Mouse (Mus musculus): ENCODE measurements around the gene Klf2. TPM values are rescaled to one million over a fixed set of nuclear protein-coding genes. Genes with fewer than 3 reads are reported as not detected.

Gene Klf2
- total RNA-seq, 2 experiments from 2014 or later = 20.1 to 22.2 TPM

GRCm38 (mm10) chr8:72305210-72305905, 13.5 kb upstream of the Klf2 start, which contains the start of gene Gm10282:
Gene Gm10282 (minus strand): TSS chr8:72305260.
- DNase-seq (ENCODE audit: low spot score in 2 of 2) = no peak

DNA sequence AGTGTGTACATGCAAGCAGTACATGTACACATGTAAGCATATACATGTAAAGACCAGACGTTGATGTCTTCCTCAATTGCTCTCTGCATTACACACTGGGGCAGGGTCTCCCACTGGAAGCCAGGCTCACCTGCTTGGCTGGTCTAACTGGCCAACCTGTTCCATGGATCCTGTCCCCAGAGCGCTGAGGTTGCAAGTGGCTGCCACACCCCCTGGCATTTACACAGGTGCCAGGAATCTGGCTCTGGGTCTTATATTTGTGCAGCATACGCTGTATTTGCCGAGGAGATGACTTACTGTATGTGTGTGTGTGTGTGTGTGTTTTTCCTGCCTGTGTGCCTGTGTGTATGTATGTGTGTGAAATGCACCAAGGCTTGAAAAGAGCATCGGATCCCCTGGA, 11.9 kb upstream of the Klf2 start:
- no peak for DNase-seq (ENCODE audit: low spot score in 2 of 2)

DNA sequence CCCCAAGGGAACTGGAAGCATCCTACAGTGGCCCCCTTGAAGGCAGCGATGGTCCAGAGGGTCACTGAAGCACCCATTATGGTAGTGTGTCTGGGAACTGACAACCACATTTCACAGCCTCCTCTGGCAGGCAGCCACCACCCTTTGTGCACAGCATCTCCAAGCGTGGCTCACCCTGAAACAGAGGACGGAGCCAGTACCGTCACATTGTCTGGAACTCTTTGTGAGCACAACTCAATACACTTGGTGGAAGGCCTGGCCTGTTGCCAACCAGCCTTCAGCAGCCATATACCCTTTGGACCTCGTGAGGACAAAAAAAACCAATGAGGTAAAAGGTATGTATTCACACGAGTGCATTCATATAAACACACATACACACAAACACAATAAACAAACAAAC, 10.6 kb upstream of the Klf2 start:
- no peak for DNase-seq (ENCODE audit: low spot score in 2 of 2)

GRCm38 (mm10) chr8:72310849-72311506, 7.9 kb upstream of the Klf2 start:
- peak; percentile 61 to 85 for DNase-seq (ENCODE audit: low spot score in 2 of 2)

DNA sequence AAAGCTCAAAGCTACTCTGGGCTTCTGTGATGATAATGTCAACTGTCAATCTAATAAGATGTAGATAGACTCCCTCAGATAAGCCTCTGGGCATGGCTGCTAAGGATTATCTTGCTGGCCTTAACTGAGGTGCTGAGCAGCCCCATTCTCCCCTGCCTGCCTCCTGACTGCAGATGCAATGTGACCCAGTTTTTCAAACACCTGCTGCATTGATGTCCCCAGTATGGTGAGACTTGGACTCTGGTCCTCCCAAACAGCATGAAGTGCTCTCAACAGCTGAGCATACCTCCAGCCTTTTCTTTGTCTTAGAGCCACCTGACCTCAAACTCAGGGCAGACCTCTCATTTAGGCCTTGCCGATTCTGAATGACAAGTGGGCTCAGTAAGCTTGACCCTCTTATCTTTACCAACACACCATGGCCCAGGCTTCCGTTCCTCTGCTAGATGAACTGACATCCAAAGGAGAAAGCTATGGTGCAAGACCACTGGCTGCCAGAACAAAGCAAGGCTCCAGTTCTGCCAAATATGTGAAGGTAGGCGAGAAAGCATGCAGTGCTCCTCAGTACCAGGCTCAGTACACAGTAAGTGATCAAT, 5.8 kb upstream of the Klf2 start:
- no peak for DNase-seq (ENCODE audit: low spot score in 2 of 2)

DNA sequence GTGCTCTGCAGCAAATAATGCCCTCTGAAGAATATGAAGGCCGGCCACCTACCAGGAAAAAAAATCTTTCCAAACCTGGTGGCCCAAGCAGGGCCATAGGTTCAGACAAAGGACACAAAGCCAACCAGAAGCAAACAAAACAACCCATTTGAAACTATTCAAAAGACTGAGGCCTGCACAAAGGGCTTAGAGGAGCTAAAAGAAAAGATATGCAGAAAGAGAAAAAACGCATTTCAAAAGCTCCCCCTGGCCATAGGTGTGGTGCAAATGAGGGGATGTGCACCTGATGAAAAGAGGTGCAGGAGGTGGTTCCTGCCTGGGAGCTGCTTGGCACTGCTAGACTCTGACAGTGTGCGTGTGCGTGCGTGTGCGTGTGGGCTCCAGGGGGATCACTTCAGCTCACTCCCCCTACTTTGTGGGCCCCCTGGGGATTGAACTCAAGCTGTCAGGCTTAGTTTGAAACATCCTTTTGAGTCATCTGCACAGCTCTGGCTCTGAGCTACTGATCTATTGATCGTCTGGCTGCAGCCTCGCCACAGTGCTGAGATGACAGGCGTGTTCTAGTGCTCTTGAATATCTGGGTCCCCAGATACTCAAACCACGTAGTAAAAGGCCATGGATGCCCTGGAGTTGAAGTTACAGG, 2.7 kb upstream of the Klf2 start:
- no peak for DNase-seq (ENCODE audit: low spot score in 2 of 2)

DNA sequence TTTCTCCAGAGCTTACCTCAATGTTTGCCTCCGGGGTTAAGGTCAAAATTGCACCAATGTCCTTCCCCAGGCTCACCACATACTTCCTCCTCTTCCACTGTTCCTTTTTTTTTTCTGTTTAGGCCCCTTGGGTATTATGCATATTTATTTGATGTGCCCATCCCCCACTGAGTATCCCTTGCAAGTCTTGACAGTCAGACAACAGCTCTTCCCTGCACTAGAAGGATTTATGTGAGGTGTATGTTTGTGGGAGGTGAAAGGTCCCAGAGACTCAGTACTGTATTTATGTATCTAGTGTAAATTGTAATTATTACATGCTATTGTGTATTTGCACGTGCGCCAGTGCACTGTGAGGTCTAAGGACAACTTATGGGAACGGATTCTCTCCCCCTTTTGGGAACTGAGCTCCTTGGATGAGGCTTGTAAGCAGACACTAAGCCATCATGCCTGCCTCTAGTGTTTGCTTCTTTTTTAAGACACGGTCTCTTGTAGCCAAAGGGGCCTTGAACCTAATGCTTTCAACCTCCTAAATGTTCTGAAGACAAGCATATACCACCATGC, 1.0 kb upstream of the Klf2 start:
- DNase-seq (ENCODE audit: low spot score in 2 of 2) = no peak

DNA sequence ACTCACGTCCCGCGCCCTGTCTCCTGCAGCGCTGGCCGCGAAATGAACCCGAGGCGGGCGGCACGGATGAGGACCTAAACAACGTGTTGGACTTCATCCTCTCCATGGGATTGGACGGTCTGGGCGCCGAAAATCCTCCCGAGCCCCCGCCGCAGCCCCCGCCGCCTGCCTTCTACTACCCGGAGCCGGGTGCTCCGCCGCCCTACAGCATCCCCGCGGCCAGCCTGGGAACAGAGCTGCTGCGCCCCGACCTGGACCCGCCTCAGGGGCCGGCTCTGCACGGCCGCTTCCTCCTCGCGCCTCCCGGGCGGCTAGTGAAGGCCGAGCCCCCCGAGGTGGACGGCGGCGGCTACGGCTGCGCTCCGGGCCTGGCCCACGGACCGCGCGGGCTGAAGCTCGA, 564 bp downstream of the Klf2 start:
- no peak for DNase-seq (ENCODE audit: low spot score in 2 of 2)

DNA sequence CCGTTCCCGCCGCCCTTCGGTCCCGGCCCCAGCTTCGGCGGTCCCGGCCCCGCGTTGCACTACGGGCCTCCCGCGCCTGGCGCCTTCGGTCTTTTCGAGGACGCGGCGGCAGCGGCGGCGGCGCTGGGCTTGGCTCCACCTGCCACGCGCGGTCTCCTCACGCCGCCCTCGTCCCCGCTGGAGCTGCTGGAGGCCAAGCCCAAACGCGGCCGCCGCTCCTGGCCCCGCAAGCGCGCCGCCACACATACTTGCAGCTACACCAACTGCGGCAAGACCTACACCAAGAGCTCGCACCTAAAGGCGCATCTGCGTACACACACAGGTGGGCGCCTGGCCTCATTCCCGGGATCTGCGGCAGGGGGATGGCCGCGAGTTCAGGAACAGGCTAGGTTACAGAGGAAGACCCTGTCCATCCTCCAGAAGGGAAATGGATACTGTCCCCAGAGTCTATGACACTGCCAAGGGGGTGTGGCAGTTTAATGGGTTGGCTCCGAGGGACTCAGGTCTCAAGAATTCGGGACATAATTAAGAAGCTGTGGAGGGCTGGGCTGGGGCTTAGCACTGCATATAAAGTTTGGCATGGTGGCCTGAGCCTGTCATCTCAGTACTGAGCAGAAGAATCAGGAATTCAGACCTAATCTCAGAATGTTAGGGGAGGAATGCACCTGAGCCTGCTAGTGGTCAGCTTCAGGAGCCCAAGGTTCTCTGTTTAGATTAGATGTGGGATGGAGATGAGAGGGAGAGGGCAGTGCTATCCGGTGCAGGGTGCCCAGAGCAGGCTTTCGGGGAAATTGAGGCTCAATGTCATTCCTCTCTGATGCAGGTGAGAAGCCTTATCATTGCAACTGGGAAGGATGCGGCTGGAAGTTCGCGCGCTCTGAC, 1.3 kb downstream of the Klf2 start:
- DNase-seq (ENCODE audit: low spot score in 2 of 2) = no peak

DNA sequence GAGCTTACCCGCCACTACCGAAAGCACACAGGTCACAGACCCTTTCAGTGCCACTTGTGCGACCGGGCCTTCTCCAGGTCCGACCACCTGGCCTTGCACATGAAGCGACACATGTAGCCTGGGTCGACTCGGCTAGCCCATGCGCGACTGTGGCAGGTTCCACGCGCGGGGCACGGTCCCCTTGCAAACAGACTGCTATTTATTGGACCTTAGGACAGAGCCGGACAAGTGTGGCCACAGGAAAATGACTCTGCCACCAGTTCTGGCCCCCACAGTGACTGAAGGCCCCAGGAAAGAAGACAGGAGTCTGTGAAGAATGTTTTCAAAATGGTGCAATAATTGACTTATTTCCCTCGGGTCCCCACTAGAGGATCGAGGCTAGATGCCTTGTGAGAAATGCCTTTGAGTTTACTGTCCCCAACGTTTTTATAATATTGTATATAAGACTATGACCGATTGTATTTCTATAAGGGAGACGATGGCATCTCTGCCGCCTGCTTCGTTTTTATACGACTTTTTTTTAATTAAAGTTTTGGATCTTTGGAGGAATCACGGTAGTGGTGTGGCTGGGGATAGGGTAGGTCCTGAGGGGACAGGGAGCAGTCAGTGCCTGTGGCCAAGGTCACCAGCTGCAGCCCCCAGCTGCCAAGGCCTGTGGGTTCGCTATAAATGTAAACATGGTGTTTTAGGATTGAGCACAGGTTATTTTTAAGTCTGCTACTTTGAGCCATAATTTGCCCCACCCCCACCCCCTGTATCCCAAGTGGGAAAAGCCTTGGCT, 2.2 kb downstream of the Klf2 start:
- no peak for DNase-seq (ENCODE audit: low spot score in 2 of 2)

GRCm38 (mm10) chr8:72321635-72322441, 3.0 kb downstream of the Klf2 start:
- no peak for DNase-seq (ENCODE audit: low spot score in 2 of 2)

- peak in 1 of 2 experiments; percentile 34 for DNase-seq (ENCODE audit: low spot score in 2 of 2)
These were observed 3.6 kb downstream of the Klf2 start for GRCm38 (mm10) chr8:72322471-72322889.

DNA sequence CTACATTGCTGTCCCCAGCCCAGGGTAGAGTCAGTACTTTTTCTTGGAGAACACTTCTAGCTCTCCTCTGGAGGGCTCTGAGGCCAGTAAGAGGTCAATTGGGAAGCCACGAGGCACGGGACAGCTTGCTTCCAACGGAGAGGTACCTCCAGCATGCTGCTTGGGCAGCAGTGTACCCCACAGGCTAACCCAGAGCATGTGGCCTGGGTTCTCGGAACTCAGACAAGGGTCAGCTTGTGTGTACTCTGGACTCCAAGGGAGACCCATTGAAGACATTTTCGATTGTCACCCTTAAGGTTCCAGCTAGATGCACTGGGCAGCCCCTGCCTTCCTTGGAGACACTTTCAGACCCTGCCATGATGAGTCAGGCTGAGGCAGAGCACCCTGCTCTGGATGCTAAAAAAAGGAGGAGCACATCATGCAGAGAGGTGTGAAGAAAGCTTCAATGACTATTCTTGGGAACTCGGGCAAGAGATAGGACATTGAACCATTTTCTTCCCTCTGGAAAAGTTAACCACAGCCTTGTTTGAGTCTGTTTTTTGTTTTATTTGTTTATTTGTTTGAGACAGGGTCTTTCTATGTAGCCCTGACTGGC, 4.4 kb downstream of the Klf2 start:
- no peak for DNase-seq (ENCODE audit: low spot score in 2 of 2)

DNA sequence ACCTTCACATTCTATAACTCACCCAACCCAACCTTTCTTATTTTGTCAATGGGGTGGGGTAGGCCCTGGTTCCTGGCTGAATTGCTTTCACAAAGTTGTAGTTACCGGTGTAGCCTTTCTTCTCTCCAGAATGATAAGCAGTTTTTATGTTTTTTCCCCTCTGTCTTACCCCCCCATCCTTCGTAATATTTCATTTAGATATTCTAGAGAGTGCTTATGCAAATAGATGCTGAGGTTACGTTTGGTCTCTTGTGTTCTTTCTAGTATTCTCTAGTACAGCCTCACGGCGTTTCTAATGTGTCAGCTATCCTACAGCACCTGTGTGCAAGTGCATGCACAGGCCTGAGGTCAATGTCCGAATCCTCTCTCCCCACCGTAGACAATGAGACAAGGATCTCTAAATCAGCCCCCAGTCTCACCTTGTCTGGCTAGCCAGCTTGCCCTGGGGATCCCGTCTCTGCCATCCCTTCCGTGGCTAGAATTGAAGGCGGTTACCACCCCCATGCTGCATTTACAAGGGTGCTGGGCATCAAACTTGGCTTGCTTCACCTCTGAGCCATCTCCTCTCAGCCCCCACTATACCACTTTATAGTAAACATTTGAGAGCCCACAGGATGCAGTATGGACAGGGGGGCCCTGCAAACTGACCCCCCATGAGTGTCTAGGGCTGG, 5.3 kb downstream of the Klf2 start:
- DNase-seq (ENCODE audit: low spot score in 2 of 2) = no peak

DNA sequence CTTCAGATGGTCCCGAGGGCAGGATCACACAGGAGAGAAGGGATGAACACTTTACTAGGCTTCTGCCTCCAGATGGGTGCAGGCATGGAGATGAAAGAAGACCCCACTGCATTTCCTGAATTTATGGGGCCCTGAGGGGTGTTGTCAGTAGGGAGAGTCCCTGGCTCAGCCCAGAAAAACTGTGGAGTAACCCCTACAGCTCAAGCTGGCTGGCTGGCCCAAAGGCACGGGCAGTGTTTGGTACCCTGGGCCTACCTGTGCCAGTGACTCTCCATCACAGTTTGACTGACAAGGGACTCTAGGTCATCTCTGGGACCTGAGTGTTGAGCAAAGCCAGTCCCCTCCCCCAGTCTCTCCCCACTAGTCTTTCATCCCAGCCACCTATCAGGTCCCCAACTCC, 5.9 kb downstream of the Klf2 start:
- DNase-seq (ENCODE audit: low spot score in 2 of 2) = no peak

DNA sequence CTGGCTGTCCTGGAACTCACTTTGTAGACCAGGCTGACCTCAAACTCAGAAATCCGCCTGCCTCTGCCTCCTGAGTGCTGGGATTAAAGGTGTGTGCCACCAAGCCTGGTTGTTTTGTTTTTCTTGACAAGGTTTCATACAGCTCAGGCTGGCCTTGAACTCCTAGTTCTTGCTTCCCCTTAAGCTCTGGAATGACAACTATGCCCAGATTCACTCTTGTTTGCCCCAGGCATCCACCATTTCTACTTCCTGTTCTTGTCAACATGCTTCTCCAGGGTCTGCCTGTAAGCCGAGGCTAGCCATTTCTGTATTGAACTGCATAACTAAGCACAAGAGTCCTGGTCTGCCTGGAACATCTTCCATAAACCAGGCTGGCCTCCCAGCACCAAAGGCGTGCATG, 10.3 kb downstream of the Klf2 start:
- DNase-seq (ENCODE audit: low spot score in 2 of 2) = no peak

DNA sequence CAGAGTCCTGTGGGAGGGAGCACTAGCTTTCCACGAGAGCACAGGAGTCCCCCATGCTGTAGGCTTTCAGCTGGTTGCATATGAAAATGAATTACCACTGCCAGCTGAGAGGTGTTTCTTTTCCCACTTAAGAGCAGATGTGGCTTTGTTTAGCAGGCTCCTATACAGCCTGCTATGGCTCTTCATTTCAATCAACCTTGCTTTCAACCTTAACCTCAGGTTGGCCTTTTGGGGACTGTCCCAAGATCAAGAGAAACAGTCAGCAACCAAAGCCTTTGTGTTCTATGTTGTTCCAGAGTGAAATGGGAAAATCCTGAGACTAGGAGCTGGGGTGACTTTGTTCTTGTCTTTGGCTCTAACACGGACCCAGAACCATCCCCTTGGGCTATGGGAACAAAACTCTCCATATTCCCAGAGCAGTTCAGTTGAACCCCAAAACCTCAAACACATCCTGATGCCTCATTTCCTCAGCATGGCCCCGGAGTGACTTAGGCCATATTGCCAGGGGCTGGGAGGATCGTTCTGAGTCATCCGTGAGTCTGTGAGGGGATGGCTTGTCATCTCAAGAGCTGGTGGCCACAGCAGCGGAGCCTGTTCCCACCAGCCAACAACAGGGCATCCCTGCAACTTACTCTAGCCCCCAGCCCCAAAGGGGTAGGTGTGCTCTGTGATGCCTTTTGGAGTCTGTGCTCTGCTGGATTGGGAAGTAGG, 12.1 kb downstream of the Klf2 start:
- no peak for DNase-seq (ENCODE audit: low spot score in 2 of 2)

GRCm38 (mm10) chr8:72331631-72332030, 12.8 kb downstream of the Klf2 start:
- no peak for DNase-seq (ENCODE audit: low spot score in 2 of 2)

All from layer of hippocampus, adult 18-20 months (tissue).